Mouse (Mus musculus) lung, embryonic 15.5 days (tissue): Measurements from ENCODE around the gene Iqcb1. TPM values are rescaled to one million over a fixed set of nuclear protein-coding genes. Genes with fewer than 3 reads are reported as not detected.

Source experiments
- ATAC-seq: fragments of 200-750 bp; cut with Nextera tagmentation; 2 replicates; pipeline ENCODE4 v1.8.0; 2017; ENCODE audit warnings: moderate number of reproducible peaks, borderline replicate concordance; ENCODE audit not compliant: low FRiP score, low TSS enrichment; ENCODE audit errors: extremely low read depth
- H3K27ac ChIP-seq: fragments of 300-500 bp; sonication (generic); 2 replicates; pipeline ENCODE4 v1.5.1; 2015; ENCODE audit warnings: moderate library complexity, mild to moderate bottlenecking, inconsistent platforms
- H3K27me3 ChIP-seq: fragments of 300-500 bp; sonication (generic); 2 replicates; pipeline ENCODE4 v1.6.1; 2015; ENCODE audit warnings: inconsistent platforms
- H3K36me3 ChIP-seq: fragments of 300-500 bp; sonication (generic); 2 replicates; pipeline ENCODE4 v1.6.1; 2015; ENCODE audit warnings: inconsistent platforms
- H3K4me1 ChIP-seq: fragments of 300-500 bp; sonication (generic); 2 replicates; pipeline ENCODE4 v1.6.1; 2015; ENCODE audit warnings: inconsistent platforms
- H3K4me2 ChIP-seq: fragments of 300-500 bp; sonication (generic); 2 replicates; pipeline ENCODE4 v1.6.1; 2015; ENCODE audit warnings: inconsistent platforms, mild to moderate bottlenecking, moderate library complexity
- H3K4me3 ChIP-seq: fragments of 300-500 bp; sonication (generic); 2 replicates; pipeline ENCODE4 v1.5.1; 2015; ENCODE audit warnings: mild to moderate bottlenecking, inconsistent platforms
- H3K9ac ChIP-seq: fragments of 300-500 bp; sonication (generic); 2 replicates; pipeline ENCODE4 v1.6.1; 2015; ENCODE audit warnings: inconsistent platforms
- H3K9me3 ChIP-seq: fragments of 300-500 bp; sonication (generic); 2 replicates; pipeline ENCODE4 v1.6.1; 2016; ENCODE audit warnings: inconsistent platforms
- WGBS: fragments of 180-500 bp; shearing (Covaris S2); methylation state at CpG from one replicate; pipeline ENCODE4 v1.1.7; 2015; 5-methylcytosine and 5-hydroxymethylcytosine counted together
- microRNA-seq: library from miRNA; unstranded; fragments of <30 nt; microRNA quantifications from one replicate; pipeline ENCODE4, GENCODE M21; 2016
- polyA plus RNA-seq: library from polyadenylated mRNA; unstranded; fragments of >200 nt; fragmentation: Nextera tagmentation; extraction: Ambion mirVana; gene quantifications from 2 replicates; pipeline ENCODE4 v1.2.1, GENCODE M21; 2015

Iqcb1 gene
- polyA plus RNA-seq, 1 experiment from 2014 or later = 30.2 TPM

DNA sequence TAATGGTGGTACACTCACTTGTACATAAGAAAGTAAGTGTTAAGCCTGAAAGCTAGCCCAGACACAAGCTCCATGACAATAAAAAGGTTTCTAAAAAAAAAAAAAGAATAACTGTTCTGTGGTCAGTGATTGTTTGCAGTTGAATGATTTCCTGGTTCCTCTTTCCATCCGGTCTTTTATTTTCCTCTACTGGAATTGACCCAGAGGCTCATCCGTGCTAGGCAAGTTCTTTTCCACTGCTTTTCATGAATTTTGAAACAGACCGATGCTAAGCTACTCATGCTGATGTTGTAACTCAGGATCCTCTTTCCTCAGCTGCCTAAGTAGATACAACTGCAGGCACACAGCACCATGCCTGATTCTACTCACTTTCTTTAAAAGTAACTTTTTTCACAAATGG is 92.2 kb downstream of the Iqcb1 start:
- Histone ChIP-seq H3K36me3 (peaks cover 53% of the 10 kb centered on the region), H3K4me3 (no peak overlapping the region), H3K4me1 (no peaks in the 10 kb centered on the region), H3K27me3 (no peaks in the 10 kb centered on the region), H3K27ac (no peak overlapping the region), H3K4me2 (no peak overlapping the region), H3K9me3 (no peaks in the 10 kb centered on the region), H3K9ac (no peak overlapping the region)
- no peak for ATAC-seq
- WGBS = 82% methylated on average over 3 of the region's 3 CpGs

DNA sequence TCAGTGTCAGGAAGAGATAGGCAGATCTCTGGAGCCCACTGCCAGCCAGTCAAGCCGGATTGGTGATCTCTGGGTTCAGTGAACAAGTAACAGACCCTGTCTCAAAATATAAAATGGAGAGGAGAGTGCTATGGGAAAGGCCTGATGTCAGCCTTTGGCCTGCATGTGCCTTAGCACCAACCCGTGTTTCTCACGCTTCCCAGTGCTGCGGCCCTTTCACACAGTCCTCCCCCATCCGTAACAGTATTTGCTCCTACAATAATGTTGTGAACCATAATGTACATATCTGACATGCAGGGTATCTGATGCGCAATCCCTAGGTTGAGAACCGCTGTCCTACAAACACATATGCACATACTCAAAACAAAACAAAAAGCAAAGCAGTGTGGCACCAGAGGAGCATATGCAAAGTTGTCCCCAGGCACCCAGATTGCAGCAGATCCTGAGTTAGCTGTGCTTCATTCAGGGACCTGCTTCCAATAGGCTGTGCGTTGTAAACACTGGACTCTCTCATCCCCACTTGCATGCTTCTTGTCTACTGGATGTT is 93.0 kb downstream of the Iqcb1 start:
- H3K9me3 ChIP-seq = no peaks in the 10 kb centered on the region
- 92% methylated on average over 8 of the region's 8 CpGs for WGBS
- H3K27ac ChIP-seq = no peak overlapping the region
- peaks cover 53% of the 10 kb centered on the region for H3K36me3 ChIP-seq
- ATAC-seq = no peak
- no peaks in the 10 kb centered on the region for H3K27me3 ChIP-seq
- no peak overlapping the region for H3K4me3 ChIP-seq
- no peaks in the 10 kb centered on the region for H3K4me1 ChIP-seq
- H3K9ac ChIP-seq = no peak overlapping the region
- no peak overlapping the region for H3K4me2 ChIP-seq

DNA sequence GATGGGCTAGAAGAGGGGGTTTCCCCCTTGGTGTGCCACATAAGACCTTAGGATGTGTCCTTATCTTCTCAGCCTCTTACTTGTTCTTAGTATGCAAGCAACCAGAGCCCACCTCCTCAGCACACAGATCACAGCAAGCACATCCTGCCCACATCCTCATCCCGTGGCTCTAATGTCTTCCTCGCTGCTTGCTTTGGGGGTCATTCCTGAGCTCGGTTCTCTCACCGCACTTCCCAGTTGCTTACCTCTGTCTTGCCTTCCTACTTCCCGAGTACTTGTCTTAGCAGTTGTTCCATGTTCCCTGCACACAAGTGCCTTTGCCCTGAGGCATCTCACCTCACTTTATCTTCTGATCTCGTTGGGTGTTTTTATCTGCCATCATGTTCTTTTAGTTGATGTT is 93.8 kb downstream of the Iqcb1 start:
- H3K27ac ChIP-seq = no peak overlapping the region
- no peaks in the 10 kb centered on the region for H3K27me3 ChIP-seq
- no peak overlapping the region for H3K4me3 ChIP-seq
- H3K4me1 ChIP-seq = no peaks in the 10 kb centered on the region
- no peak overlapping the region for H3K4me2 ChIP-seq
- H3K9ac ChIP-seq = no peak overlapping the region
- peaks cover 56% of the 10 kb centered on the region for H3K36me3 ChIP-seq
- ATAC-seq = no peak
- H3K9me3 ChIP-seq = no peaks in the 10 kb centered on the region
- WGBS = 86% methylated on average over 6 of the region's 6 CpGs

Small RNA genes within 50 kb of the gene (microRNA-seq; reads per million reads assigned to microRNA genes)
- gene Gm22617 = not detected

Other genes with a start within 250 kb of the Iqcb1 start
- 2.0 and 2.6 TPM in 2 replicates for gene Cd86, start 162.3 kb upstream of the Iqcb1 start, polyA plus RNA-seq
- gene Ildr1, start 134.4 kb upstream of the Iqcb1 start, polyA plus RNA-seq = 6.0 and 7.1 TPM in 2 replicates
- 41.7 and 42.8 TPM in 2 replicates for gene Slc15a2, start 43.4 kb upstream of the Iqcb1 start, polyA plus RNA-seq
- 0.90 and 1.5 TPM in 2 replicates for gene Eaf2, start 46.6 kb downstream of the Iqcb1 start, polyA plus RNA-seq
- 87.6 and 90.5 TPM in 2 replicates for gene Golgb1, start 46.8 kb downstream of the Iqcb1 start, polyA plus RNA-seq
- gene Hcls1, start 106.6 kb downstream of the Iqcb1 start, polyA plus RNA-seq = 5.5 and 7.8 TPM in 2 replicates
- gene Fbxo40, start 162.1 kb downstream of the Iqcb1 start, polyA plus RNA-seq = 0.10 and 0.25 TPM in 2 replicates
- gene Polq, start 183.4 kb downstream of the Iqcb1 start, polyA plus RNA-seq = 6.7 and 7.6 TPM in 2 replicates